Mouse (Mus musculus): ENCODE measurements around the gene Gbp2.
"Not testable (repeated sequence)": the region's sequence is repeated elsewhere in the genome, so short reads cannot be mapped to it uniquely, and the experiment has no call there.

Gbp2 gene

DNA sequence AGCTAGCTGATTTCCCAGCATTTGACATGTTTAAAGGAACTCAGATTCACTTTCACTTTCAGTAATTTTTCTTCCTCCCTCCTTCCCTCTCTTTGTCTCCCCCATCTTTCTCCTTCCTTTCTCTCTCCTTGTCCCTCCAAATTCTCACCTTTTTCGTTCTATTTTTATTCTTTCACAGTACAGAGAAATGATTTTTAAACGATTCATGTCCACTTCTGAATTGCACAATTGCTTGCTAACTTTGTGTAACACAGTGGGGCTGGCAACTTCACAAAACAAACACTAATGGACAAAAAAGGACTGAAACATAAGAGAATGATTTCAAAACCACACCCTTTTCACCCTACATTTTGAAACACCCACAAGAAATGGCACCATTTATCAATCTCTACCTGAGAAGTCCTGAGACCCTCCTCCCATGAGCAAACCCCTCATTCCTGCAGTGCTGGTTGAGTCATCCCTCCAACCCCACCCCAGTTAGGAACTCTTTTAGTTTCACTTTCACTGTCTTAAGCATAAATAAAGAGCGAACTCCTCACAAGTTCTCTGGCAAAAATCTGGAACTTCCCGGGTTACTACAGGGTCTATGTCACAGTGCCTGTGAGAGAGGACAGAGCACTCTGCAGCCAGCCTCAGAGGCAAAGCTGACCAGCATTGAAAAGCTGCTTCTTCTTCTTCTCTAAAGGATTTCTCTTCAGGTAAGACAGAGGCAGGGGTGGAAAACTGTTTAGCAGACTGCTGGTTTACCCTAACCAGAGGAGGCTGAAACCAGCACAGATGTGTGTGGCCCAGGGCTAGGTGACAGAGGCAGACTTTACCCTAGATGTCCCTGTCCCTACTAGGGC is at the start of gene Gbp2:
Gene Gbp2 (plus strand): TSS at position 492 of the 845 bp plus-strand sequence.
- no peak for DNase-seq

- DNase-seq, result no peak
Observed at GRCm38 (mm10) chr3:142570738-142571137, 49.7 kb upstream of the Gbp2 start.

DNA sequence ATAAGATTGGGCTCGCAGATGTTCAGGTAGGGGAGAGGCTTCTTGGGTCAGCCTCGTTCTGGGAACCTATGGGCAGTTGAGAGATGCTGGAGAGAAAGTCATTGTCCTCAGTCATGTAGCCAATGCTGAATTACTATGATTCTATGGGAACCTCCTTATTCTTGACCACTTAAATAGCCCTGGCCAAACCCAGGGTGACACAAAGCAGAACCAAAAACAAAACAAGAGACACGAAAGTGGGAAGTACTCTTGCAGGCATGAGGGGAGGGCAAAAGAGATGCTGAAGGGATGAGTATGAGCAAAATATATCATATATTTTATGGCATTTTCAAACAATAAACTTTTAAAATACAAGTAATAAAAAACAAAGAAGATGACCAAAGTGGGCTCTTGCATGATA is 43.3 kb upstream of the Gbp2 start:
- no peak for DNase-seq

DNA sequence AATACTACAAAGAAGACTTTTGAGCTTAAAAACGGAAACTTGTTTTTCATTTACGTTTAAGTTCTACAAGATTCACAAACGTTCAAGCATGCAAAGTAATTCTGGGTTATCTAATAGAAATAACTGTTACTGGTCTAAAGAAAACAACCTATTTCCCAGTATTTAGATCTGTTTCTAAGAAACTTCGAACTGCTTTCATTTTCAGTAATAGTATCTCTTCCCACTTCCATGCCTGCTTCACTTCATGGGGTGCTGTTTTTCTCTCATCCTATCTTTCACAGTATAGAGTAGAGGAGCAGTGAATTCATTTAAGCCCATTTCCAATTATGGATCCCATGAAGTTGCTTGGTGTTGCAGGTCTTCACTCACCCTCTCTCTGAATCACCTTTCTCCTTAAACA is 42.1 kb upstream of the Gbp2 start:
- DNase-seq, result no peak

DNA sequence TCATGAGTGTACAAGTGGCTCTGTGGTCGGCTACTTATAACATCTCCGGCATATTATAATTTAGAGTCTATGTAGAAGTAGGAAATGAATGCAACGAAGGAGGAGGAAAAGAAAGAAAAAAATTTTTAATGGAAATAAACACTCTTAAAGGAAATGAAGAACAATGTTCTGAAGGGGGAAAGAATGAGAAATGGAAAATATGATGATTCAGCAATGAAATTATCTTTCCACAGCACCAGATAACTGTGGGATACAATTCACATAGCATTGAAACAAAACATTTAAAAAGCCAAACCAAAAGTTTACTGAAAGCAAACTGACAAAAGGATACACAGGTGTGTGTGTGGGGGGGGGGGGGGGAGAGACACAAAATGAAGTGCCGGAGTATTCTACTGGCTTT is 37.3 kb upstream of the Gbp2 start:
- DNase-seq, result no peak

DNA sequence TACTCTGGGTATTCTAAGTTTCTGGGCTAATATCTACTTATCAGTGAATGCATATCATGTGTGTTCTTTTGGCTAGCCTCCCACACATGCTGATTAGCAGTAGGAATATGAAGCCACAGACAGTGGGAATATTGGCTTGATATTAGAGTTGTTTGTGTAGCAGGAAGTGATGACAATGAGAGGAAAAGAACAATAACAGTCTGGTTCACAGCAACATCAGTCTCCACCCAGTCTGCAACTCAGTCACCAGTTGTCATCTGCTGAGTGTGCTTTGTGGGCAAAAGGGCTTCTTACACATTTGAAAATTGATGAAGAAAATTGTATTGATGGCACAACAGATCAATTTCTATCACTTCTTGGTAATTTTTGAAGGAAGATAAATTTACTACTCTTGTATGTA is 33.0 kb upstream of the Gbp2 start:
- no peak for DNase-seq

GRCm38 (mm10) chr3:142588888-142589287 is 31.5 kb upstream of the Gbp2 start:
- no peak for DNase-seq

DNA sequence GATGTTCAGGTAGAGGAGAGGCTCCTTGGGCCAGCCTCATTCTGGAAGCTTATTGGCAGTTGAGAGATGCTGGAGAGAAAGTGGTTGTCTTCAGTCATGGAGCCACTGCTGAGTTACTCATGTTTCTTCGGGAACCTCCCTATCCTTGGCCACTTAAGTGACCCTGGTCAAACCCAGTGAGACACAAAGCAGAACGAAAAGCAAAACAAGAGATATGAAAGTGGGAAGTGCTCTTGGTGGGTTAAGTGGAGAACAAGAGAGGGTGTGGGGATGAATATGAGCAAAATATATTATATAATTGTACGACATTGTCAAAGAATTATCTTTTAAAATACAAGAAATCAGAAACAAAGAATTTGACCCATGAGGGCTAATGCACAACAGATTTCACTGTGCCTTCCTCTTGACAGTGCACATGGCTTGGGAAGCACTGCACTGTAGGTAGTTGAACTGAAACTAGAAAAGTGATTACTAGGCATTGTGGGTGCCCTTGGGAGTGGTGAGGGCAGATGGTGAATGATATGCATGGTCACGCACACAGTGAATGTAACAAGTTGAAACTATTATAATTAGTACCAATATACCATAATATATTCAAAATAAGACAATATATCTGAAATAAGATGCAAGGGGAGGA is 29.9 kb upstream of the Gbp2 start:
- DNase-seq, result no peak

- DNase-seq, result no peak
Observed at GRCm38 (mm10) chr3:142594547-142594946, 25.9 kb upstream of the Gbp2 start, which contains the start of gene Gbp2b. Gene Gbp2b, plus strand, starts transcription at chr3:142594847.

GRCm38 (mm10) chr3:142597923-142598322 is 22.5 kb upstream of the Gbp2 start:
- no peak for DNase-seq

- DNase-seq, result no peak
Observed at GRCm38 (mm10) chr3:142601675-142602074, 18.7 kb upstream of the Gbp2 start.

DNA sequence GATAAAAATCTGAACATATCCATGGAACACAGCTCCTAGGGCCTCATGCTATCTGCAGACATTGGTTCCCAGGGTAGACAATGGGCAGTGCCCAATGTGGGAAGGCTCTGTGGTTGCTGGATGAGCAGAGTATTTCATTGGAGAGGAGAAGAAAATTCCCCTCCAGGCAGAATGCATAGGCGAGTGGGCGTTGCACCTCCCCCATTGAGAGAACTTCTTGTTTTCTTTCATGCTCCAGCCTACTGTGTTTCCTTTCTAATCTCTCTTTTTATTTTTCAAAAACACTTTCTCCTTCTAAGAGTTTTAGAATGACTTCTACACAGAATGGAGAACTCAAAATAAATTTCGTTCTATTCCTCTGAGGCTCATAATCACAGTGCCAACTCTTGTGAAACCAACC is 1.7 kb upstream of the Gbp2 start:
- DNase-seq, result no peak

GRCm38 (mm10) chr3:142619606-142620005 is 796 bp upstream of the Gbp2 start:
- DNase-seq, result no peak

GRCm38 (mm10) chr3:142620956-142621562 is 657 bp downstream of the Gbp2 start:
- DNase-seq, result no peak

DNA sequence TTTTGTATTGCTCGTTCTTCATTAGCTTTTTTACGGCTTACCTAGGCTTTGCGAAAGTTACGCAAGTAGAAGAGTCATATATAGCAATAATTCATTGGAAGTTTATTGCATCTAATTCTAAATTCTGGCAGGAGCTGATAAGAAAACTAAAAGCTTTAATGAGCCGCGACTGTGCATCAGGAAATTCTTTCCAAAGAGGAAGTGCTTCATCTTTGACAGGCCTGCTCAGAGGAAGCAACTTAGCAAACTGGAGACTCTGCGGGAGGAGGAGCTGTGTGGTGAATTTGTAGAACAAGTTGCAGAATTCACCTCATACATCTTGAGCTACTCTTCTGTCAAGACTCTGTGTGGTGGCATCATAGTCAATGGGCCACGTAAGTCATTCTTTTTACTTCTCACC is 10.0 kb downstream of the Gbp2 start:
- no peak for DNase-seq

DNA sequence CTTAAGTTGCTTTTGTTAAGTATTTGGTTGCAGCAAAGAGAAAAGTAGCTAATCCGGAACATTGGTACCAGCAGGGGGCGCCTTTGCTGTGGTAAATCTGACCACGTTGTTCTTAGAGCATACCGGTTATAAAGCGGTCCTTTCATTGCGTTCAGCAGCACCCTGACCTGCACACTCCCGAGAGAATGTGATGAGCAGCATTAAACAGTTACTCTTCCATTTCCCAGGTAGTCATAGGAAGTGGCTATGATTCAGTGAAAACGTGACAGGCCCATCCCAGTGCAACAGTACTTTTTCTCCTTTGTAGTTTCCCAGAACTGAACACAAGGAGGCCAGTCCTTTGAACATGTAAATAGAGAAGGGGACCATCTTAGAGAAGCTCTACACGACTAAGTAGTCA is 19.8 kb downstream of the Gbp2 start:
- DNase-seq, result peak; percentile 13

DNA sequence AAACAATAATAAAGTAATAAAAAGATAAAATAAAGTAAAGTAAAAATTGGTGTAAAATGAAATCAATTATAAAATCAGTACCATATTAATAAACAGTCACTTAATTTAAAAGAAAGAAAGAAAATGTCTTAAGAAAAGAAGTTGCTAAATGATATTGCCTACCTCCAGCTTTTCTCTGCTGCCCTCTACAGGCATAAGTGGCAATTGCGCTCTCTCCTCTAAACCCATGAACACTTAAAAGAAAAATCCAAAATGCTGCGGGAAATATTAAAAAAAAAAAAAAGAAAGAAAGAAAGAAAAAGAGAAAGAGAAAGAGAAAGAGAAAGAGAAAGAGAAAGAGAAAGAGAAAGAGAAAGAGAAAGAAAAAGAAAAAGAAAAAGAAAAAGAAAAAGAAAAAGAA is 25.5 kb downstream of the Gbp2 start:
- peak; percentile 41 for DNase-seq

DNA sequence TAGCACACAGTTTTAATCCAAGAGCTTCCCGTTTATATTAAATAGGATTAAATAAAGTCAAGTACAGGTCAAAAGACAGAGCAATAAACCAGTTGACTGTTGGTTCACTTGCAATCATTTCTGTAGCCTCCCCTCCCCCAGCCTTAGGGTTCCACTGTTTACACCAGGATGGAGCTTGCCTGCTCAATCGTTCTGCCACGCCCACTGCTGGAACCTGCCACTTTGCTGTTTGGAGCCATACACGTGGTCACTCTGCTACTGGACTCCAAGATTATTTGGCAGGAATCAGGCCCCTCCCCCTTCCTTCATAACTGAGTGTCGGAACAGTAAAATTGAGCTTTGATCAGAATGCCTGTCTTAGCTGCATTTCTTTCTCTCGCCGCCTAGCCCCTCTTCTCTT is 27.4 kb downstream of the Gbp2 start:
- DNase-seq, result not testable (repeated sequence)

- DNase-seq, result no peak
Observed at GRCm38 (mm10) chr3:142650205-142650604, 29.8 kb downstream of the Gbp2 start.

DNA sequence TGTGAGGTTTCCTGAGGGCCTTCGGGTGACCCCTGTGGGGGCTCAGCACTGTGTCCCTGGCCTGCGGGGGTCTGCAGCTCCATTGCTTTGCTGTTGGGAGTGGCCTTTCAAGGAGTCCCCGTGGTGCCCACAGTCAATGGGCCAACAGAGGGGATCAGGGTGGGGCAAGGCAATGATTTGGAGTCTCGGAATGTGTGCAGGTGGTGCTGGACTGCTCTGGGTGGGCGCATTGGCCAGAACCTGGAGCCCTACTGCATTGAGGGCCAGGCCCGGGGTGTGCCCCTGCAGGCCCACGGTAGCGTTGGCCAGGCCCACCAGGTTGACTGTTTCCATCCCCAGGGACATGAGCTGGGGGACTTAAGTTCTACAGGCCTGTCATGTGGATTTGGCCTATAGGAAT is 44.3 kb downstream of the Gbp2 start:
- DNase-seq, result no peak

DNA sequence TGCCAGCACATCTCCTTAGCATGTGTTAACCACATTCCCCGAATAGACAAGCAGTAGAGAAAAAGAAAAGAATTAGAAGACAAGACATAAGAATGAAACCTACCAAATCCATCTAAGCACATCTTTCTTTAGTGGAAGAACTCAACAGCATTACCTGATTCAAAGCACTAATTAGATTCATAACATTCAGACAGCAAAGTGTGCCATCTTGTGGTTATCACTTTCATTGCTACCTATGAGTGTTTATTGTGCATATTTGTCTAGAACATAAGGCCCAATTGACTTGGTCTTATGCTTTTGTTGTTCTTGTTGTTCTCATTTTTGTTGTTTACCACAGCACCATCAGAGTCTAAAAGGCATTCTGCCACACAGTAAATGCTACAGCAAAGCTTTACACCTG is 54.2 kb downstream of the Gbp2 start:
- DNase-seq, result no peak

All from cerebellum, adult 9-10 months (tissue).